Mouse (Mus musculus) liver, embryonic 13.5 days (tissue): ENCODE data around the gene Papolb. TPM values are rescaled to one million over a fixed set of nuclear protein-coding genes. Genes with fewer than 3 reads are reported as not detected.

ENCODE experiments used
- ATAC-seq: fragments of 200-750 bp; cut with Nextera tagmentation; 2 replicates; pipeline ENCODE4 v1.8.0; 2017; ENCODE audit warnings: low read depth, mild to moderate bottlenecking, moderate number of reproducible peaks, moderate library complexity
- DNase-seq: peaks from one replicate; pipeline ENCODE4 v3.0.0; 2022
- H3K27ac ChIP-seq: fragments of 300-500 bp; sonication (generic); 2 replicates; pipeline ENCODE4 v1.5.1; 2015; ENCODE audit warnings: moderate library complexity, mild to moderate bottlenecking, inconsistent platforms
- H3K27me3 ChIP-seq: fragments of 300-500 bp; sonication (generic); 2 replicates; pipeline ENCODE4 v1.6.1; 2015; ENCODE audit warnings: mild to moderate bottlenecking, inconsistent platforms
- H3K36me3 ChIP-seq: fragments of 300-500 bp; sonication (generic); 2 replicates; pipeline ENCODE4 v1.6.1; 2015; ENCODE audit warnings: mild to moderate bottlenecking, inconsistent platforms
- H3K4me1 ChIP-seq: fragments of 300-500 bp; sonication (generic); replicated peaks from 2 replicates; pipeline ENCODE4 v1.6.1; 2015; ENCODE audit warnings: inconsistent platforms
- H3K4me2 ChIP-seq: fragments of 300-500 bp; sonication (generic); 2 replicates; pipeline ENCODE4 v1.6.1; 2015; ENCODE audit warnings: inconsistent platforms, mild to moderate bottlenecking, moderate library complexity
- H3K4me3 ChIP-seq: fragments of 300-500 bp; sonication (generic); replicated peaks from 2 replicates; pipeline ENCODE4 v1.5.1; 2015; ENCODE audit warnings: mild to moderate bottlenecking, inconsistent platforms
- H3K9ac ChIP-seq: fragments of 300-500 bp; sonication (generic); 2 replicates; pipeline ENCODE4 v1.6.1; 2015; ENCODE audit warnings: mild to moderate bottlenecking, inconsistent platforms
- H3K9me3 ChIP-seq: fragments of 300-500 bp; sonication (generic); replicated peaks from 2 replicates; pipeline ENCODE4 v1.6.1; 2016; ENCODE audit warnings: inconsistent platforms
- WGBS: fragments of 180-500 bp; shearing (Covaris S2); methylation state at CpG from one replicate; pipeline ENCODE4 v1.1.7; 2015; ENCODE audit not compliant: insufficient replicate concordance; 5-methylcytosine and 5-hydroxymethylcytosine counted together
- polyA plus RNA-seq: library from polyadenylated mRNA; unstranded; fragments of >200 nt; fragmentation: Nextera tagmentation; extraction: Ambion mirVana; gene quantifications from 2 replicates; pipeline ENCODE4 v1.2.1, GENCODE M21; 2015

Papolb gene
- not detected in 2 replicates for polyA plus RNA-seq

- H3K27me3 ChIP-seq: peaks cover 36% of the 10 kb centered on the region
- no peaks in the 10 kb centered on the region for H3K36me3 ChIP-seq
- DNase-seq: no peak
- WGBS: 36% methylated on average over 41 of the region's 41 CpGs
- no peak within 1 kb of the TSS for H3K4me3 ChIP-seq
- no peak within 1 kb of the TSS for H3K27ac ChIP-seq
- no peak for ATAC-seq
- H3K9me3 ChIP-seq: no peaks in the 10 kb centered on the region
- 0 out of 2 replicates have a peak within 1 kb of the TSS, but pooled peaks have one; percentile 12 for H3K4me2 ChIP-seq
- H3K9ac ChIP-seq: no peak within 1 kb of the TSS
- H3K4me1 ChIP-seq: no peaks in the 10 kb centered on the region
These were observed at the start of gene Papolb for GRCm38 (mm10) chr5:142529915-142530314. Gene Papolb (minus strand): TSS chr5:142530076.

- no peak overlapping the region for H3K9ac ChIP-seq
- whole genome bisulfite sequencing: 73% methylated on average over 10 of the region's 10 CpGs
- H3K4me3 ChIP-seq: no peak overlapping the region
- ATAC-seq (no peak), DNase-seq (no peak)
- H3K27me3 ChIP-seq: no peaks in the 10 kb centered on the region
- no peak overlapping the region for H3K27ac ChIP-seq
- H3K4me1 ChIP-seq: no peaks in the 10 kb centered on the region
- H3K36me3 ChIP-seq: peaks cover 15% of the 10 kb centered on the region
- H3K9me3 ChIP-seq: peaks cover 6% of the 10 kb centered on the region; the same call in 1 of the 2 replicates
- no peak overlapping the region for H3K4me2 ChIP-seq
These were observed 48.3 kb upstream of the Papolb start for GRCm38 (mm10) chr5:142578192-142578591.

- Histone ChIP-seq H3K4me1 (no peaks in the 10 kb centered on the region), H3K9ac (no peak overlapping the region), H3K9me3 (peaks cover 8% of the 10 kb centered on the region; the same call in 1 of the 2 replicates), H3K4me3 (no peak overlapping the region), H3K4me2 (no peak overlapping the region), H3K27ac (no peak overlapping the region), H3K27me3 (no peaks in the 10 kb centered on the region), H3K36me3 (peaks cover 23% of the 10 kb centered on the region)
- no peak for DNase-seq
- WGBS: 66% methylated on average over 7 of the region's 7 CpGs
- no peak for ATAC-seq
These were observed 47.0 kb upstream of the Papolb start for GRCm38 (mm10) chr5:142576832-142577231.

GRCm38 (mm10) chr5:142574323-142575057 is 44.6 kb upstream of the Papolb start:
- no peak overlapping the region for H3K4me2 ChIP-seq
- no peak overlapping the region for H3K4me3 ChIP-seq
- H3K9me3 ChIP-seq: peaks cover 8% of the 10 kb centered on the region; the same call in 1 of the 2 replicates
- ATAC-seq (no peak), DNase-seq (no peak)
- no peaks in the 10 kb centered on the region for H3K27me3 ChIP-seq
- peaks cover 26% of the 10 kb centered on the region for H3K36me3 ChIP-seq
- H3K9ac ChIP-seq: no peak overlapping the region
- no peak overlapping the region for H3K27ac ChIP-seq
- WGBS: 55% methylated on average over 8 of the region's 8 CpGs
- H3K4me1 ChIP-seq: no peaks in the 10 kb centered on the region

DNA sequence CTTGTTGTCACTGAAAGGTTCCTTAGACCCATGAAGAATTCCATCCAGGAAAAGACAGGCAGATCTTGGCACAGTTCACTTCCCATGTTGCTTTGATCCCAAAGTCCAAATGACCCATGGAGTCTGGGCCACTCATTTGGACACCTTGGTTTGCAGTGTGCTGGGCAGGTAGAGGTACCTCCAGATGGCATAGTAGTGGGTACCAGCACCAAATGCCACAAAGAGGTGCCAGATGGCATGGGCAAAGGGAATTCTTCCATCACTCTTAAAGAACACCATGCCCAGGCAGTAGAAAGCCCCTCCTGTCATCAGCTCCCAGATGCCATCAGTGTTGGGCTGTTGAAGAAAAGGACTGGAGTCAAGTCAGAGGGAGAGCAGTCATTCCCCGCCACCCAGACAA is 34.7 kb upstream of the Papolb start:
- ATAC-seq (no peak), DNase-seq (no peak)
- H3K27ac ChIP-seq: no peak overlapping the region
- H3K36me3 ChIP-seq: peaks cover 29% of the 10 kb centered on the region
- WGBS: 67% methylated on average over 1 of the region's 1 CpGs
- no peaks in the 10 kb centered on the region for H3K4me1 ChIP-seq
- no peak overlapping the region for H3K9ac ChIP-seq
- H3K9me3 ChIP-seq: no peaks in the 10 kb centered on the region
- H3K27me3 ChIP-seq: no peaks in the 10 kb centered on the region
- H3K4me3 ChIP-seq: no peak overlapping the region
- H3K4me2 ChIP-seq: no peak overlapping the region

- ATAC-seq: no peak
- Histone ChIP-seq H3K27ac (no peak overlapping the region), H3K4me1 (no peaks in the 10 kb centered on the region), H3K9me3 (no peaks in the 10 kb centered on the region), H3K9ac (no peak overlapping the region), H3K27me3 (no peaks in the 10 kb centered on the region), H3K4me2 (no peak overlapping the region), H3K4me3 (no peak overlapping the region), H3K36me3 (no peaks in the 10 kb centered on the region)
- DNase-seq: no peak
- 40% methylated on average over 7 of the region's 7 CpGs for WGBS
These were observed 30.4 kb upstream of the Papolb start for GRCm38 (mm10) chr5:142560261-142560660.

GRCm38 (mm10) chr5:142557397-142558067 is 27.7 kb upstream of the Papolb start:
- Histone ChIP-seq H3K9ac (no peak overlapping the region), H3K4me3 (no peak overlapping the region), H3K9me3 (no peaks in the 10 kb centered on the region), H3K27me3 (no peaks in the 10 kb centered on the region), H3K4me1 (no peaks in the 10 kb centered on the region), H3K36me3 (no peaks in the 10 kb centered on the region), H3K27ac (no peak overlapping the region), H3K4me2 (no peak overlapping the region)
- WGBS: 22% methylated on average over 18 of the region's 21 CpGs
- ATAC-seq (peak; percentile 68), DNase-seq (peak; percentile 67)

GRCm38 (mm10) chr5:142556721-142557120 is 26.8 kb upstream of the Papolb start:
- H3K36me3 ChIP-seq: no peaks in the 10 kb centered on the region
- WGBS: 82% methylated on average over 4 of the region's 4 CpGs
- DNase-seq (no peak), ATAC-seq (no peak)
- no peak overlapping the region for H3K4me3 ChIP-seq
- H3K4me2 ChIP-seq: no peak overlapping the region
- no peak overlapping the region for H3K9ac ChIP-seq
- no peaks in the 10 kb centered on the region for H3K4me1 ChIP-seq
- no peaks in the 10 kb centered on the region for H3K27me3 ChIP-seq
- H3K9me3 ChIP-seq: no peaks in the 10 kb centered on the region
- H3K27ac ChIP-seq: no peak overlapping the region

DNA sequence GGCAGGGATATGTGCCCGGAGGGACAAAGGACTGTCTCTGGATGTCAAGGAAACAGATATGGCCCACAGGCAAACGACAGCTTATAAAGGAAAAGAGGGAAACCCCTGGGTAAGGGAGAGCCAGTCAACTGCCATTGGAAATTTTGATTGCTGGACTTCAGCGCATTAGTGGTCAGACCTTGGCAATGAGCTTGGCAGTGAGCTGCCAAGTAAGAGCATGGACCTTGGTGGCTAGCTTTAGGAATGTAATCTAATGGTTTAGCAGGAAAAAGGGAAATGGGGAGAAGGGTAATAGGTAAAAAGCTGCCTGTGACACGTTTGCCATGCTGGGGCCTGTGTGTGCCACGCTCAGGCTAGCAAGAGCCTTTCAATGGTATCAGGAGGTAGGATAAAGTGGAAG is 26.0 kb upstream of the Papolb start:
- no peak overlapping the region for H3K4me2 ChIP-seq

GRCm38 (mm10) chr5:142550706-142551652 is 21.1 kb upstream of the Papolb start, which contains the start of gene Radil:
Gene Radil (minus strand): TSS chr5:142551098.
- WGBS: 3% methylated on average over 78 of the region's 80 CpGs

More for the DNA sequence above, 26.0 kb upstream of the Papolb start:
- peaks cover 5% of the 10 kb centered on the region for H3K27me3 ChIP-seq
- no peak for ATAC-seq
- no peak overlapping the region for H3K4me3 ChIP-seq
- H3K36me3 ChIP-seq: no peaks in the 10 kb centered on the region
- H3K9me3 ChIP-seq: peaks cover 4% of the 10 kb centered on the region; the same call in 1 of the 2 replicates
- 54% methylated on average over 5 of the region's 5 CpGs for WGBS
- no peak overlapping the region for H3K9ac ChIP-seq
- no peak for DNase-seq
- H3K4me1 ChIP-seq: peaks cover 5% of the 10 kb centered on the region
- no peak overlapping the region for H3K27ac ChIP-seq

More at GRCm38 (mm10) chr5:142550706-142551652, 21.1 kb upstream of the Papolb start, which contains the start of gene Radil:
- H3K4me2 ChIP-seq: peak within 1 kb of the TSS; percentile 81
- ATAC-seq: peak; percentile 85
- peaks cover 14% of the 10 kb centered on the region for H3K4me1 ChIP-seq
- H3K9ac ChIP-seq: peak within 1 kb of the TSS; percentile 49
- H3K4me3 ChIP-seq: peak within 1 kb of the TSS; percentile 58
- peaks cover 4% of the 10 kb centered on the region; the same call in 1 of the 2 replicates for H3K9me3 ChIP-seq
- H3K36me3 ChIP-seq: no peaks in the 10 kb centered on the region
- DNase-seq: peak; percentile 88
- no peak within 1 kb of the TSS for H3K27ac ChIP-seq
- peaks cover 40% of the 10 kb centered on the region for H3K27me3 ChIP-seq
